In genomic region chr1:39733876-39734275, GRCm38 (mm10) we compare ENCODE assay signal across 12 mouse cellular contexts. TPM values are rescaled to one million over a fixed set of nuclear protein-coding genes. Genes with fewer than 3 reads are reported as not detected.
A peak's percentile ranks its signal among the peaks of the same experiment; 100 is the strongest.
DNase-seq lines count a peak whose midpoint lies in the region; ATAC-seq and TF ChIP-seq lines count a peak whose summit lies in the region.
"Had no signal": no experiment of that assay in that cellular context is flagged by ENCODE, and none has a peak within 500 bp of the region (broad histone marks: within the 10 kb centered on the region; RNA-seq: fewer than 3 reads in every experiment).

No protein-coding gene starts in this region.

- TF ChIP-seq POLR2A in heart, adult 2 months (IDR thresholded peaks at IDR 0.05; ENCODE audit: insufficient read depth, low read depth, low read length), result no peak
- TF ChIP-seq POLR2A in thymus, adult 2 months (IDR thresholded peaks at IDR 0.05; ENCODE audit: control insufficient read depth, extremely low read depth, insufficient read depth, low read length, poor library complexity), result no peak

- no peak for ATAC-seq in kidney, embryonic 16.5 days (ENCODE audit: low FRiP score, low TSS enrichment)
- ATAC-seq in stomach, embryonic 16.5 days (ENCODE audit: insufficient read depth, low FRiP score), result no peak
- ATAC-seq in granulocyte monocyte progenitor cell, adult 5-6 weeks (replicated peaks; ENCODE audit: poor library complexity, severe bottlenecking), result no peak

- no peak overlapping the region for H3K9ac ChIP-seq in heart, adult 2 months (ENCODE audit: low read depth, low read length)
- H3K9ac ChIP-seq in kidney, embryonic 16.5 days (replicated peaks; ENCODE audit: low read length), result no peak overlapping the region
- no peak overlapping the region for H3K9ac ChIP-seq in stomach, embryonic 16.5 days (ENCODE audit: low read length)
- H3K9ac ChIP-seq: limb, embryonic 13.5 days; midbrain, embryonic 12.5 days had no signal

- no peak overlapping the region for H3K4me2 ChIP-seq in kidney, embryonic 16.5 days (replicated peaks; ENCODE audit: low read depth, low read length)
- no peak overlapping the region for H3K4me2 ChIP-seq in stomach, embryonic 16.5 days (ENCODE audit: low read depth, low read length)
- H3K4me2 ChIP-seq: limb, embryonic 13.5 days; midbrain, embryonic 12.5 days had no signal

- H3K4me3 ChIP-seq in heart, adult 2 months, result no peak overlapping the region
- no peak overlapping the region for H3K4me3 ChIP-seq in kidney, embryonic 16.5 days (ENCODE audit: low read length)
- H3K4me3 ChIP-seq in thymus, adult 2 months (ENCODE audit: control insufficient read depth, insufficient read depth, low read length), result no peak overlapping the region
- H3K4me3 ChIP-seq in stomach, embryonic 16.5 days (replicated peaks; ENCODE audit: low read length), result no peak overlapping the region
- H3K4me3 ChIP-seq: forebrain, embryonic 10.5 days; limb, embryonic 13.5 days; midbrain, embryonic 12.5 days had no signal

- no peaks in the 10 kb centered on the region for H3K27me3 ChIP-seq in heart, adult 2 months (ENCODE audit: control insufficient read depth, insufficient read depth, low read length)
- H3K27me3 ChIP-seq in kidney, embryonic 16.5 days (ENCODE audit: insufficient read depth, low read length), result no peaks in the 10 kb centered on the region
- no peaks in the 10 kb centered on the region for H3K27me3 ChIP-seq in thymus, adult 2 months (ENCODE audit: control insufficient read depth, insufficient read depth, low read length)
- no peaks in the 10 kb centered on the region for H3K27me3 ChIP-seq in stomach, embryonic 16.5 days (ENCODE audit: control insufficient read depth, insufficient read depth, low read length)
- H3K27me3 ChIP-seq: limb, embryonic 13.5 days; midbrain, embryonic 12.5 days had no signal

- intact Hi-C loops in heart, adult 2 months (cut with DNase I), result loop anchor here (1.0 kb wide), 2 partner anchors 20 to 134 kb away; no protein-coding TSS in a partner anchor

- peak overlapping the region; percentile 60 for H3K27ac ChIP-seq in heart, adult 2 months
- H3K27ac ChIP-seq in kidney, embryonic 16.5 days (ENCODE audit: low read length), result peak overlapping the region; percentile 91
- peak overlapping the region; percentile 34; the same call in 1 of the 2 replicates for H3K27ac ChIP-seq in thymus, adult 2 months (ENCODE audit: control insufficient read depth, insufficient read depth, low read length)
- H3K27ac ChIP-seq in stomach, embryonic 16.5 days (ENCODE audit: low read length), result peak overlapping the region; percentile 13; the same call in 1 of the 2 replicates
- H3K27ac ChIP-seq: limb, embryonic 13.5 days; midbrain, embryonic 12.5 days had no signal

- H3K9me3 ChIP-seq in kidney, embryonic 16.5 days (ENCODE audit: low read length), result no peaks in the 10 kb centered on the region
- H3K9me3 ChIP-seq in stomach, embryonic 16.5 days (replicated peaks; ENCODE audit: control insufficient read depth, low read length), result no peaks in the 10 kb centered on the region
- H3K9me3 ChIP-seq: limb, embryonic 13.5 days; midbrain, embryonic 12.5 days had no signal

- DNase-seq in heart, adult 2 months, result no peak
- no peak for DNase-seq in heart, postnatal 4 days
- DNase-seq in kidney, adult 9 months, result no peak
- DNase-seq in thymus, adult 2 months, result no peak
- no peak for DNase-seq in thymus, postnatal 0 days (ENCODE audit: low spot score)

- no peaks in the 10 kb centered on the region for H3K79me2 ChIP-seq in heart, adult 2 months (replicated peaks; ENCODE audit: control insufficient read depth, insufficient read depth, low read length)

- TF ChIP-seq EP300 in heart, adult 2 months (IDR thresholded peaks at IDR 0.05; ENCODE audit: insufficient read depth, low read depth, low read length), result no peak

- TF ChIP-seq CTCF in heart, adult 2 months (IDR thresholded peaks at IDR 0.05), result no peak
- no peak for TF ChIP-seq CTCF in thymus, adult 2 months (IDR thresholded peaks at IDR 0.05; ENCODE audit: borderline replicate concordance, control insufficient read depth, extremely low read depth, insufficient read depth, low read length, poor library complexity)

- 52% methylated on average over 10 of the region's 10 CpGs for WGBS in heart, adult 2 months
- 78% methylated on average over 10 of the region's 10 CpGs for WGBS in kidney, embryonic 16.5 days
- 47% methylated on average over 10 of the region's 10 CpGs for WGBS in thymus, adult 2 months
- 91% methylated on average over 10 of the region's 10 CpGs for WGBS in stomach, embryonic 16.5 days

- H3K4me1 ChIP-seq in heart, adult 2 months (ENCODE audit: control insufficient read depth, insufficient read depth, low read length), result peaks cover 22% of the 10 kb centered on the region
- peaks cover 32% of the 10 kb centered on the region for H3K4me1 ChIP-seq in kidney, embryonic 16.5 days (ENCODE audit: insufficient read depth, low read length)
- H3K4me1 ChIP-seq in thymus, adult 2 months (replicated peaks; ENCODE audit: control insufficient read depth, insufficient read depth, low read length), result peaks cover 23% of the 10 kb centered on the region
- peaks cover 5% of the 10 kb centered on the region; the same call in 1 of the 2 replicates for H3K4me1 ChIP-seq in stomach, embryonic 16.5 days (ENCODE audit: control insufficient read depth, insufficient read depth, low read length)

- no peaks in the 10 kb centered on the region for H3K36me3 ChIP-seq in heart, adult 2 months (ENCODE audit: control insufficient read depth, insufficient read depth, low read length)
- no peaks in the 10 kb centered on the region for H3K36me3 ChIP-seq in kidney, embryonic 16.5 days (ENCODE audit: insufficient read depth, low read length)
- H3K36me3 ChIP-seq in thymus, adult 2 months (ENCODE audit: control insufficient read depth, insufficient read depth, low read length), result no peaks in the 10 kb centered on the region
- H3K36me3 ChIP-seq in stomach, embryonic 16.5 days (ENCODE audit: control insufficient read depth, insufficient read depth, low read length), result no peaks in the 10 kb centered on the region
- H3K36me3 ChIP-seq: forebrain, embryonic 10.5 days; limb, embryonic 13.5 days; midbrain, embryonic 12.5 days had no signal

RNA-seq across cellular contexts. Expression of gene Rfx8, which starts 13.1 kb away (rescaled TPM):
- under 1 TPM; 0.20 to 0.26 TPM for total RNA-seq in heart, adult 2 months (2021)
- 0.35 and 0.47 TPM in 2 replicates for polyA plus RNA-seq in heart, adult 2 months (2012; rRNA removed)
- under 1 TPM; 0.57 to 0.72 TPM for total RNA-seq in heart, postnatal 4 days (2021)
- polyA plus RNA-seq in kidney, embryonic 16.5 days (2015; fragmentation: Nextera tagmentation; extraction: Ambion mirVana), result 0.17 and 0.21 TPM in 2 replicates
- 0.15 and 0.19 TPM in 2 replicates for polyA plus RNA-seq in thymus, adult 2 months (2012; rRNA removed)
- 0.12 and 0.31 TPM in 2 replicates for polyA plus RNA-seq in thymus, postnatal 0 days (2015; fragmentation: Nextera tagmentation; extraction: Ambion mirVana)
- polyA plus RNA-seq in stomach, embryonic 16.5 days (2015; fragmentation: Nextera tagmentation; extraction: Ambion mirVana), result 0.19 and 0.26 TPM in 2 replicates
- not detected in 2 replicates for total RNA-seq in granulocyte monocyte progenitor cell, adult 5-6 weeks (2014; fragmentation: Nextera tagmentation)
- total RNA-seq in granulocyte monocyte progenitor cell, adult 5-6 weeks (2017), result 0.86 TPM in 1 of 2 replicates, not detected in the other
- total RNA-seq: ES-E14 had no signal

Comparison
In these comparisons a context has a peak if more than half of its experiments do, and no peak if none do; other contexts are left out.
1. H3K27ac ChIP-seq: peak in every context shown above with its lines; median percentile 91 in kidney, embryonic 16.5 days; 60 in heart, adult 2 months; 34 in thymus, adult 2 months; 13 in stomach, embryonic 16.5 days.